Mouse (Mus musculus): Measurements from ENCODE around the gene Kank2. TPM values are rescaled to one million over a fixed set of nuclear protein-coding genes. Genes with fewer than 3 reads are reported as not detected.
A peak's percentile ranks its signal among the peaks of the same experiment; 100 is the strongest.

The Kank2 gene
- polyA plus RNA-seq, 1 experiment from 2014 or later, result 2.8 TPM

DNA sequence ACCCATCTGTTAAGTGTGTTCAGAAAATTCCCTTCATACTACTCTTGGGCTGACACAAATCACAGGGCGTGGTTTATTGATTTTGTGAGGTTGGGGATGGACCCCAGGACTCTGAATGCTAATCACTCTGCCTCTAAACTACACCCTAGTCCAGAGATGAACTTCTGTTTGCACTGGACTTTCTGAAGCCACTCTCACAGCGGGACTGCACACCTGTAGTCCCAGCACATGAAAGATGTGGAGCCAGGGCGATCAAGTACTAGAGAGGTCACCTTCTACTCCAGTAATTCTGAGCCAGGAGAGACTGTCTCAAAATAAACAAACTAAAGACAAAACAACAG, 436 bp upstream of the Kank2 start:
- peak overlapping the region; percentile 85 for H3K4me2 ChIP-seq (ENCODE audit: low read depth, low read length)
- no peaks in the 10 kb centered on the region for H3K27me3 ChIP-seq (ENCODE audit: insufficient read depth, low read length)
- peak overlapping the region; percentile 89 for H3K27ac ChIP-seq (ENCODE audit: low read depth)
- TF ChIP-seq CTCF (IDR thresholded peaks at IDR 0.05; ENCODE audit: low read depth) (no peak), EP300 (IDR thresholded peaks at IDR 0.05; ENCODE audit: low read depth) (peak; percentile 48; the same call in 1 of the 2 replicates)
- H3K9ac ChIP-seq (replicated peaks), result no peak overlapping the region; the same call in 1 of the 2 replicates
- H3K4me1 ChIP-seq (ENCODE audit: insufficient read depth), result peaks cover 20% of the 10 kb centered on the region; the same call in 1 of the 2 replicates
- WGBS (ENCODE audit: insufficient replicate concordance), result 47% methylated on average over 3 of the region's 3 CpGs
- 0 out of 2 replicates have a peak, but pooled peaks cover 6% of the 10 kb centered on the region for H3K36me3 ChIP-seq (replicated peaks; ENCODE audit: insufficient read depth, low read length)
- no peaks in the 10 kb centered on the region for H3K9me3 ChIP-seq (ENCODE audit: low read length)
- ATAC-seq (peak; percentile 30), DNase-seq (no peak)
- peak overlapping the region; percentile 76 for H3K4me3 ChIP-seq (ENCODE audit: low read depth, low read length)

DNA sequence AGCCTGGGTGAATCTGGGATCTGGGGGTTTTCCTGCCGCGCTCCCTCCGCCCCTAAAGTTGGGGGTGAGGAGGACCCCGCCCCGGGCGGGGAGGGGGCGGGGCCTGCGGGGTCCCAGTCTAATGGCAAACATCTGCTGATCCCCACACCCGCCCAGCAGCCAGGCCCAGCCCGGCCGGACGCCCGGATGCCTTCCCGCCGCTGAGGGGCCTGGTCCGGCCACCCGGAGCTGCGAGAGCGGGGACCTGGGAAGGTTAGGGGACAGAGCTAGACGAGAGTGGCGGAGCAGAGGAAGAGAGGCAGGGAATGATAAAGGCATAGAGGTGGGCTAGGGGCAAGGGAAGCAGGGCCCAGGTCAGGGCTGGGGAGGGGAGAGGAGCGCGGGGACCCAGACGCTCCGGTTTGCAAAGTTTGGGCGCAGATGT, 611 bp downstream of the Kank2 start:
- WGBS (ENCODE audit: insufficient replicate concordance), result under 1% methylated on average over 23 of the region's 26 CpGs
- no peak for TF ChIP-seq CTCF (IDR thresholded peaks at IDR 0.05; ENCODE audit: low read depth)
- TF ChIP-seq EP300 (IDR thresholded peaks at IDR 0.05; ENCODE audit: low read depth), result no peak
- Histone ChIP-seq H3K27ac (ENCODE audit: low read depth) (peak overlapping the region; percentile 89), H3K4me3 (ENCODE audit: low read depth, low read length) (peak overlapping the region; percentile 76), H3K9ac (replicated peaks) (peak overlapping the region; percentile 86), H3K4me1 (ENCODE audit: insufficient read depth) (peaks cover 20% of the 10 kb centered on the region; the same call in 1 of the 2 replicates), H3K9me3 (ENCODE audit: low read length) (no peaks in the 10 kb centered on the region), H3K36me3 (replicated peaks; ENCODE audit: insufficient read depth, low read length) (0 out of 2 replicates have a peak, but pooled peaks cover 6% of the 10 kb centered on the region), H3K4me2 (ENCODE audit: low read depth, low read length) (peak overlapping the region; percentile 85), H3K27me3 (ENCODE audit: insufficient read depth, low read length) (no peaks in the 10 kb centered on the region)
- DNase-seq (peak; percentile 64), ATAC-seq (peak; percentile 46)

DNA sequence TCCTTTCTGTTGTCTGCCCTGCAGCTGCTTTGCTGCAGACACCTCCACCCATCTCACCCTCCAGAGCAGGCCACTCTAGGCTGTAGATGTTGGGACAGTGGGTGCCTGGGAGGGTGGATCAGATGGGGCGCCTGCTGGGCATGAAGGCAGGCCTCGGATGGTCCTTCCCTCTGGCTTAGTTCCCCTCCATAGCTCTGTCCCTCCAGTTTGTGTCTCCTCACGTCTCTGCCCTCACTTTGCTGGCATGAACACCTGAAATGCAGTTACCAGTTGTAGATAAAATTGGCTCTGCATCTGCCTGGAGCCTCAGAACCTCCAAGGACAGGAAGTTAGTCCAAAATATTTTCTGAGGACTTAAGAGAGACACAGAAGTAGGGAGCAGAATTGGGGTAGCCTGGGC, 1.6 kb downstream of the Kank2 start:
- DNase-seq (no peak), ATAC-seq (no peak)
- H3K4me1 ChIP-seq (ENCODE audit: insufficient read depth), result peaks cover 23% of the 10 kb centered on the region; the same call in 1 of the 2 replicates
- H3K4me3 ChIP-seq (ENCODE audit: low read depth, low read length), result no peak overlapping the region
- H3K9ac ChIP-seq (replicated peaks), result no peak overlapping the region; the same call in 1 of the 2 replicates
- peak overlapping the region; percentile 22; the same call in 1 of the 2 replicates for H3K4me2 ChIP-seq (ENCODE audit: low read depth, low read length)
- no peaks in the 10 kb centered on the region for H3K27me3 ChIP-seq (ENCODE audit: insufficient read depth, low read length)
- no peaks in the 10 kb centered on the region for H3K9me3 ChIP-seq (ENCODE audit: low read length)
- 44% methylated on average over 3 of the region's 3 CpGs for WGBS (ENCODE audit: insufficient replicate concordance)
- no peak overlapping the region for H3K27ac ChIP-seq (ENCODE audit: low read depth)
- TF ChIP-seq EP300 (IDR thresholded peaks at IDR 0.05; ENCODE audit: low read depth), result no peak
- no peak for TF ChIP-seq CTCF (IDR thresholded peaks at IDR 0.05; ENCODE audit: low read depth)
- H3K36me3 ChIP-seq (replicated peaks; ENCODE audit: insufficient read depth, low read length), result 0 out of 2 replicates have a peak, but pooled peaks cover 6% of the 10 kb centered on the region

DNA sequence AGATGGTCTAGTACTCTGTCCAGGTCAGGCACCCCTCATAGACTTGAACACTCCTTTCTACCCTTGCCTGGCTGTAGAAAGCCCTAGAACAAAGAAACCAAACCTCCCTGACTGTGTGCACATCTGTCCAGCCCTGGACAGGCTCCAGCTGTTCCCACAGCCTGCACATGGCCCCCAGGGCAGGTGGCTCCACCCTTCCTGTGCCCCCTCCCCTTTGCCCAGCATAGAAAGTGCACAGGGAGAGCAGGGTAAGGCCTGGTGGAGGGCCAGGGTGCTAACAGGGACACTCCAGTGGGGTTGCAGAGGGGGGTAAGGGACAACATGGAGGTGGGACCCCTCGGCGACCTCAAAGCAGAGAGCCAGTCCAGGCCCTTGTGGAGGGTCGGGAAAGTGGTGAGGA, 2.3 kb downstream of the Kank2 start:
- Histone ChIP-seq H3K9me3 (ENCODE audit: low read length) (no peaks in the 10 kb centered on the region), H3K4me2 (ENCODE audit: low read depth, low read length) (peak overlapping the region; percentile 22; the same call in 1 of the 2 replicates), H3K36me3 (replicated peaks; ENCODE audit: insufficient read depth, low read length) (0 out of 2 replicates have a peak, but pooled peaks cover 6% of the 10 kb centered on the region), H3K4me3 (ENCODE audit: low read depth, low read length) (no peak overlapping the region), H3K27me3 (ENCODE audit: insufficient read depth, low read length) (no peaks in the 10 kb centered on the region), H3K27ac (ENCODE audit: low read depth) (no peak overlapping the region), H3K4me1 (ENCODE audit: insufficient read depth) (peaks cover 23% of the 10 kb centered on the region; the same call in 1 of the 2 replicates), H3K9ac (replicated peaks) (peak overlapping the region; percentile 18)
- TF ChIP-seq EP300 (IDR thresholded peaks at IDR 0.05; ENCODE audit: low read depth) (no peak), CTCF (IDR thresholded peaks at IDR 0.05; ENCODE audit: low read depth) (no peak)
- ATAC-seq (no peak), DNase-seq (no peak)
- 41% methylated on average over 3 of the region's 3 CpGs for WGBS (ENCODE audit: insufficient replicate concordance)

DNA sequence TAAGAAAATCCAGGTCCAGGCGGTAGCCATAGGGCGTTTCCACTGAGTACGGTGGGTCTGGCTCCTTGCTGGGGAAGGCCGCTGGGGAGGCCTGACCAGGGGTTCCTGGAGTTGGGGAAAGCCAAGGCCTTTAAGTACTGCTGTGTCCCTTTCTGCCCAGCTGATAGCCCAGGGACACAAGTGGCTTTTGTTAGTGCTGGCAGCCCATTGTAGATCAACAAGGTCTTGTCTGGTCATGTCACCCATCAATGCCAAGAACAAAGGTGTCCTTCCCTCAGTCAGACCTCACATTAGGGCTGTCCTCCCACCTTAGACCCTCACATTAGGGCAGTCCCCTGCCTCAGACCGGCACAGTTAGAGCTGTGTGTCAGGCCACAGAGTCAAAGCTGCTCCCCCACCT, 3.0 kb downstream of the Kank2 start:
- 0 out of 2 replicates have a peak, but pooled peaks cover 6% of the 10 kb centered on the region for H3K36me3 ChIP-seq (replicated peaks; ENCODE audit: insufficient read depth, low read length)
- peaks cover 23% of the 10 kb centered on the region; the same call in 1 of the 2 replicates for H3K4me1 ChIP-seq (ENCODE audit: insufficient read depth)
- no peaks in the 10 kb centered on the region for H3K9me3 ChIP-seq (ENCODE audit: low read length)
- ATAC-seq (no peak), DNase-seq (no peak)
- no peak overlapping the region for H3K4me2 ChIP-seq (ENCODE audit: low read depth, low read length)
- no peaks in the 10 kb centered on the region for H3K27me3 ChIP-seq (ENCODE audit: insufficient read depth, low read length)
- H3K4me3 ChIP-seq (ENCODE audit: low read depth, low read length), result no peak overlapping the region
- TF ChIP-seq CTCF (IDR thresholded peaks at IDR 0.05; ENCODE audit: low read depth) (no peak), EP300 (IDR thresholded peaks at IDR 0.05; ENCODE audit: low read depth) (no peak)
- WGBS (ENCODE audit: insufficient replicate concordance), result 81% methylated on average over 5 of the region's 5 CpGs
- no peak overlapping the region; the same call in 1 of the 2 replicates for H3K9ac ChIP-seq (replicated peaks)
- no peak overlapping the region for H3K27ac ChIP-seq (ENCODE audit: low read depth)

DNA sequence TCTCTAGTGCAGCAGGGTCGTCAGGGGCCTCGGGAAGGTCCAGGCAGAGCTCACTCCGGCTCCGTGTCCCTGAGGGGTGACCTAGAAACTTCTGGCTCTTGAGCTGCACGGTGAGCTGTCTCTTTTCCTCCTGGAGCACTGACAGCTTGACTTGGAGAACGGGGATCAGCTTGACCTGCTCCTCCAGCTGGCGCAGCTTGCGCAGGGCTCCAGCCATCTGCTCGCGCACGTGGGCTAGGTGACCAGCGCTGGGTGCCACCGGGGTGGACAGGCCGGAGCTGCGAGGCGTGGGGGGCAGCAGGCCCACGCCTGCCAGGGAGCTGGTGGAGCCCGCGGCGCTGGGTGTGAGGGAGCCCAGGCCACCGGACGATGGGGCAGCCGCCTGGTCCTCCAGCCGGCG, 3.6 kb downstream of the Kank2 start:
- Histone ChIP-seq H3K27ac (ENCODE audit: low read depth) (no peak overlapping the region), H3K36me3 (replicated peaks; ENCODE audit: insufficient read depth, low read length) (0 out of 2 replicates have a peak, but pooled peaks cover 6% of the 10 kb centered on the region), H3K4me1 (ENCODE audit: insufficient read depth) (peaks cover 23% of the 10 kb centered on the region; the same call in 1 of the 2 replicates), H3K9ac (replicated peaks) (no peak overlapping the region), H3K4me2 (ENCODE audit: low read depth, low read length) (no peak overlapping the region), H3K4me3 (ENCODE audit: low read depth, low read length) (no peak overlapping the region), H3K9me3 (ENCODE audit: low read length) (no peaks in the 10 kb centered on the region), H3K27me3 (ENCODE audit: insufficient read depth, low read length) (no peaks in the 10 kb centered on the region)
- WGBS (ENCODE audit: insufficient replicate concordance), result 98% methylated on average over 25 of the region's 25 CpGs
- TF ChIP-seq EP300 (IDR thresholded peaks at IDR 0.05; ENCODE audit: low read depth) (no peak), CTCF (IDR thresholded peaks at IDR 0.05; ENCODE audit: low read depth) (no peak)
- DNase-seq (no peak), ATAC-seq (no peak)
